Comparison of ENCODE assay signal across 8 mouse cellular contexts in the genomic region with DNA sequence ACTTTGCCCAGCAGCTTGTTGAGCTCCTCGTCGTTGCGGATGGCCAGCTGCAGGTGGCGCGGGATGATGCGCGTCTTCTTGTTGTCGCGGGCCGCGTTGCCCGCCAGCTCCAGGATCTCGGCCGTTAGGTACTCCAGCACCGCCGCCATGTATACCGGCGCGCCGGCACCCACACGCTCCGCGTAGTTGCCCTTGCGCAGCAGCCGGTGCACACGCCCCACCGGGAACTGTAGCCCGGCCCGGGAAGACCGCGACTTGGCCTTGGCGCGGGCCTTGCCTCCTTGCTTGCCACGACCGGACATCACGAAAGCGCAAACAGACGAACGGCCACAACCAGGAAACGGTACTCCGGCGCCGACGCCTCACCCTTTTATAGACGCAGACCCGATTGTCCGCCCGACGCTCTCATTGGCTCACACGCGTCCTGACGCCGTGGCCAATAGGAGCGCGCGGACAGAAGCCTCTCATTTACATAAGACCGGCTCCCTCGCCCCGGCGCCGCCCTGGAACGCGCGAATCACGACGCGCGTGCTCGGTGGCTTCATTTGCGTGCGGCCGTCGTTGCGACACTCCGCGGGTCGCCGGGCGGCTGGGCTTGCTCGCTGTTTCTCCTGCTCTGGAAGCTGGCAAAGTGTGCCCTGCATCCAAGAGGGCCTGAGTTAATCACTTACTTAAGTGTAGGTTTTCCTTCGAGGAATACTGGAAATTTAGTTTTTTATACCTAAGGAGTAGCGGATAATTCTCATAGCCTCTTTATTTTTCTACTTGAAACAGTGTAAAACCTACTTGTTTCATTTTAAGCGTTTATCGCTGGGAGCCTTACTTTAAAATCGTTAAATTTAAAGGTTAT. TPM values are rescaled to one million over a fixed set of nuclear protein-coding genes. Genes with fewer than 3 reads are reported as not detected.
DNase-seq lines count a peak whose midpoint lies in the region; ATAC-seq lines count a peak whose summit lies in the region.
"Not testable (repeated sequence)": the region's sequence is repeated elsewhere in the genome, so short reads cannot be mapped to it uniquely, and the experiment has no call there.

A gene (minus strand): TSS at position 328 of the 850 bp plus-strand sequence.

- H3K4me1 ChIP-seq in megakaryocyte, embryonic 14.5 days: peaks cover 59% of the 10 kb centered on the region

- peak; percentile 79 for ATAC-seq in inflammation-experienced regulatory T-cells, adult 6 months

- intact Hi-C loops in gastrocnemius, postnatal 14 days (cut with DNase I; ENCODE audit: low total_unique reads): loop anchor here (10.0 kb wide), 1 partner anchor 165 kb away; no protein-coding TSS in a partner anchor

- not testable (repeated sequence) for H3K36me3 ChIP-seq in megakaryocyte, embryonic 14.5 days (replicated peaks; ENCODE audit: low read length)

- H3K4me3 ChIP-seq in megakaryocyte, embryonic 14.5 days (replicated peaks): peak within 1 kb of the TSS; percentile 90

- H3K9me3 ChIP-seq in megakaryocyte, embryonic 14.5 days: not testable (repeated sequence)

- H3K27me3 ChIP-seq in megakaryocyte, embryonic 14.5 days (replicated peaks): not testable (repeated sequence)

- peak; percentile 86 for DNase-seq in T-cell, adult 2 months (ENCODE audit: low spot score)
- DNase-seq in embryo, embryonic 10 days (ENCODE audit: low spot score): peak; percentile 78
- DNase-seq in gastrocnemius, postnatal 14 days: peak; percentile 93
- peak; percentile 89 to 98 for DNase-seq in left cerebral cortex, adult 9 months (ENCODE audit: low spot score in 2 of 2)
- peak; percentile 90 for DNase-seq in right cerebral cortex, postnatal 14 days
- peak; percentile 76 for DNase-seq in urinary bladder, postnatal 25 days (ENCODE audit: low spot score)

RNA-seq across cellular contexts. Expression of the gene that starts here (rescaled TPM):
- 100 to 1,000 TPM; 353 to 418 TPM for total RNA-seq in gastrocnemius, postnatal 14 days (2021)
- polyA plus RNA-seq in inflammation-experienced regulatory T-cells, adult 6 months (2017; shearing (Covaris generic)): 100 to 1,000 TPM in 1 of 3 experiments, 10 to 100 TPM in 2; 36.1 to 104 (median 53.6) TPM
- polyA plus RNA-seq in megakaryocyte, embryonic 14.5 days (2012; ENCODE audit: insufficient read depth, low replicate concordance): 947 and 1,036 TPM in 2 replicates

Comparison
In these comparisons a context has a peak if more than half of its experiments do, and no peak if none do; other contexts are left out.
1. Peak in every context shown above with its lines: DNase-seq, ATAC-seq and H3K4me3 ChIP-seq.